Mouse (Mus musculus) thymus, postnatal 0 days (tissue): ENCODE data around the gene Nubp1. TPM values are rescaled to one million over a fixed set of nuclear protein-coding genes. Genes with fewer than 3 reads are reported as not detected.

Experiments used
- DNase-seq: peaks from one replicate; pipeline ENCODE4 v3.0.0-alpha.2; 2015; ENCODE audit warnings: low spot score
- polyA plus RNA-seq: library from polyadenylated mRNA; unstranded; fragments of >200 nt; fragmentation: Nextera tagmentation; extraction: Ambion mirVana; gene quantifications from 2 replicates; pipeline ENCODE4 v1.2.1, GENCODE M21; 2015

Nubp1 gene
- 87.5 and 87.9 TPM in 2 replicates for polyA plus RNA-seq

GRCm38 (mm10) chr16:10411764-10412746 is at the start of gene Nubp1:
Gene Nubp1 (plus strand): TSS chr16:10411948.
- peak; percentile 90 for DNase-seq

- no peak for DNase-seq
Observed at GRCm38 (mm10) chr16:10363061-10363460, 48.7 kb upstream of the Nubp1 start.

GRCm38 (mm10) chr16:10365796-10366195 is 46.0 kb upstream of the Nubp1 start:
- no peak for DNase-seq

- DNase-seq = no peak
Observed at GRCm38 (mm10) chr16:10366240-10367217, 45.2 kb upstream of the Nubp1 start.

GRCm38 (mm10) chr16:10369468-10369934 is 42.2 kb upstream of the Nubp1 start:
- DNase-seq = no peak

GRCm38 (mm10) chr16:10369996-10370395 is 41.8 kb upstream of the Nubp1 start:
- no peak for DNase-seq

GRCm38 (mm10) chr16:10372372-10372771 is 39.4 kb upstream of the Nubp1 start:
- DNase-seq = no peak

GRCm38 (mm10) chr16:10374254-10375011 is 37.3 kb upstream of the Nubp1 start:
- DNase-seq = no peak

- DNase-seq = no peak
Observed at GRCm38 (mm10) chr16:10377286-10377685, 34.5 kb upstream of the Nubp1 start.

GRCm38 (mm10) chr16:10379531-10379930 is 32.2 kb upstream of the Nubp1 start:
- no peak for DNase-seq

GRCm38 (mm10) chr16:10384060-10384497 is 27.7 kb upstream of the Nubp1 start:
- DNase-seq = peak; percentile 56

GRCm38 (mm10) chr16:10384544-10384943 is 27.2 kb upstream of the Nubp1 start:
- no peak for DNase-seq

GRCm38 (mm10) chr16:10385261-10385660 is 26.5 kb upstream of the Nubp1 start:
- no peak for DNase-seq

- DNase-seq = no peak
Observed at GRCm38 (mm10) chr16:10388634-10389365, 22.9 kb upstream of the Nubp1 start.

- DNase-seq = peak; percentile 52
Observed at GRCm38 (mm10) chr16:10392587-10392986, 19.2 kb upstream of the Nubp1 start.

GRCm38 (mm10) chr16:10394699-10395540 is 16.8 kb upstream of the Nubp1 start, which contains the start of gene Tekt5:
Gene Tekt5 (minus strand): TSS chr16:10395490.
- peak; percentile 31 for DNase-seq

GRCm38 (mm10) chr16:10398755-10399154 is 13.0 kb upstream of the Nubp1 start:
- DNase-seq = no peak

GRCm38 (mm10) chr16:10399160-10399559 is 12.6 kb upstream of the Nubp1 start:
- peak; percentile 81 for DNase-seq

- no peak for DNase-seq
Observed at GRCm38 (mm10) chr16:10415976-10416375, 4.2 kb downstream of the Nubp1 start.
